Mouse (Mus musculus): ENCODE measurements around the gene Vcan. TPM values are rescaled to one million over a fixed set of nuclear protein-coding genes. Genes with fewer than 3 reads are reported as not detected.
A peak's percentile ranks its signal among the peaks of the same experiment; 100 is the strongest.
"Not testable (repeated sequence)": the region's sequence is repeated elsewhere in the genome, so short reads cannot be mapped to it uniquely, and the experiment has no call there.

Gene Vcan
- total RNA-seq (2022): 10 to 100 TPM in 1 of 4 experiments, 1 to 10 TPM in 3; 4.1 to 14.0 (median 7.9) TPM

- DNase-seq (ENCODE audit: low spot score): peak; percentile 37
Measured at GRCm38 (mm10) chr13:89741766-89742685, at the start of gene Vcan. TSS of gene Vcan (minus strand) at chr13:89742509.

- no peak for DNase-seq (ENCODE audit: low spot score)
Measured at GRCm38 (mm10) chr13:89791475-89791874, 49.2 kb upstream of the Vcan start.

- DNase-seq (ENCODE audit: low spot score): no peak
Measured at GRCm38 (mm10) chr13:89782886-89783285, 40.6 kb upstream of the Vcan start.

GRCm38 (mm10) chr13:89780276-89780675 is 38.0 kb upstream of the Vcan start:
- no peak for DNase-seq (ENCODE audit: low spot score)

GRCm38 (mm10) chr13:89779208-89779911 is 37.1 kb upstream of the Vcan start:
- peak; percentile 61 for DNase-seq (ENCODE audit: low spot score)

GRCm38 (mm10) chr13:89777764-89778163 is 35.5 kb upstream of the Vcan start:
- no peak for DNase-seq (ENCODE audit: low spot score)

- DNase-seq (ENCODE audit: low spot score): no peak
Measured at GRCm38 (mm10) chr13:89777146-89777545, 34.8 kb upstream of the Vcan start.

- no peak for DNase-seq (ENCODE audit: low spot score)
Measured at GRCm38 (mm10) chr13:89766551-89766950, 24.2 kb upstream of the Vcan start.

- no peak for DNase-seq (ENCODE audit: low spot score)
Measured at GRCm38 (mm10) chr13:89765966-89766365, 23.7 kb upstream of the Vcan start.

- no peak for DNase-seq (ENCODE audit: low spot score)
Measured at GRCm38 (mm10) chr13:89762339-89762738, 20.0 kb upstream of the Vcan start.

GRCm38 (mm10) chr13:89756347-89756746 is 14.0 kb upstream of the Vcan start:
- DNase-seq (ENCODE audit: low spot score): no peak

GRCm38 (mm10) chr13:89750562-89750961 is 8.3 kb upstream of the Vcan start:
- DNase-seq (ENCODE audit: low spot score): not testable (repeated sequence)

GRCm38 (mm10) chr13:89743201-89743600 is 892 bp upstream of the Vcan start:
- DNase-seq (ENCODE audit: low spot score): no peak

GRCm38 (mm10) chr13:89742686-89743200 is 434 bp upstream of the Vcan start:
- no peak for DNase-seq (ENCODE audit: low spot score)

- DNase-seq (ENCODE audit: low spot score): peak; percentile 13
Measured at GRCm38 (mm10) chr13:89741116-89741551, 1.2 kb downstream of the Vcan start.

GRCm38 (mm10) chr13:89740243-89741115 is 1.8 kb downstream of the Vcan start:
- peak; percentile 80 for DNase-seq (ENCODE audit: low spot score)

GRCm38 (mm10) chr13:89739696-89740242 is 2.5 kb downstream of the Vcan start:
- no peak for DNase-seq (ENCODE audit: low spot score)

GRCm38 (mm10) chr13:89738776-89739695 is 3.3 kb downstream of the Vcan start:
- peak; percentile 80 for DNase-seq (ENCODE audit: low spot score)

- DNase-seq (ENCODE audit: low spot score): no peak
Measured at GRCm38 (mm10) chr13:89738275-89738674, 4.0 kb downstream of the Vcan start.

- DNase-seq (ENCODE audit: low spot score): no peak
Measured at GRCm38 (mm10) chr13:89735111-89735510, 7.2 kb downstream of the Vcan start.

All from heart, adult 8-10 months (tissue).